Mouse (Mus musculus): ENCODE measurements around the gene Actl11. TPM values are rescaled to one million over a fixed set of nuclear protein-coding genes. Genes with fewer than 3 reads are reported as not detected.

Actl11 gene
- polyA plus RNA-seq, 1 experiment, result not detected

- no peaks in the 10 kb centered on the region for H3K36me3 ChIP-seq (ENCODE audit: control insufficient read depth, insufficient read depth)
- no peaks in the 10 kb centered on the region for H3K79me2 ChIP-seq (ENCODE audit: control insufficient read depth, insufficient read depth)
- no peaks in the 10 kb centered on the region for H3K27me3 ChIP-seq (ENCODE audit: control insufficient read depth, insufficient read depth, insufficient read length)
Measured at GRCm38 (mm10) chr9:107923956-107924355, 4.3 kb upstream of the Actl11 start.

DNA sequence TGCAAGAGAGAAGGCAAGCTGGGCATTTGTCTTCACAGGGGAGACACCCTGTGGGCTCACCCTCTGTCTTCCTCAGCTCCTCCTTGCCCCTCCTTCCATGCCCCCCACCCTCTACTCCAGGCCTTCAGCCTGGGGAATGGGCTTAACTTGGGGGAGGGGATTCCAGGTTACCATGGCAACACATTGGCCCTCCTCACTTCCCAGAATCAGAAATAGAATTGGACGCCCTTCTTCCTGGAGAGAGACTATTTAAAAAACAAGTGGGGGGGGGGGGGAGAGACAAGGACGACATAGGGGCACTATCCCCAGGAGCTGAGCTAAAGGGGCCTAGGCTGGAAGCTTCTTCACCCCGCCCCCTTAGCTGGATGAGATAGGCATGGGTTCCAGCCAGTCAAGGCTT is 3.0 kb upstream of the Actl11 start:
- Histone ChIP-seq H3ac (ENCODE audit: control insufficient read depth, insufficient read length, low read depth) (no peak overlapping the region), H3K4me3 (ENCODE audit: insufficient read depth, poor library complexity, severe bottlenecking) (no peak overlapping the region), H3K36me3 (ENCODE audit: control insufficient read depth, insufficient read depth) (no peaks in the 10 kb centered on the region), H3K79me3 (ENCODE audit: low read depth) (no peaks in the 10 kb centered on the region), H3K27me3 (ENCODE audit: control insufficient read depth, insufficient read depth, insufficient read length) (peaks cover 3% of the 10 kb centered on the region), H3K79me2 (ENCODE audit: control insufficient read depth, insufficient read depth) (no peaks in the 10 kb centered on the region)
- TF ChIP-seq CTCF (IDR thresholded peaks at IDR 0.05; ENCODE audit: control insufficient read depth, insufficient read depth, insufficient read length) (no peak), MYOD1 (IDR thresholded peaks at IDR 0.05; ENCODE audit: control insufficient read depth, insufficient read length, low read depth) (no peak), CEBPB (IDR thresholded peaks at IDR 0.05; ENCODE audit: low read depth) (no peak), USF1 (IDR thresholded peaks at IDR 0.05; ENCODE audit: low read depth) (no peak), MAX (IDR thresholded peaks at IDR 0.05) (no peak), FOSL1 (IDR thresholded peaks at IDR 0.05; ENCODE audit: insufficient read depth, low read length, poor library complexity, severe bottlenecking) (no peak), MYOG (IDR thresholded peaks at IDR 0.05; ENCODE audit: control insufficient read depth, extremely low read depth, insufficient read length) (no peak)

More at GRCm38 (mm10) chr9:107923956-107924355, 4.3 kb upstream of the Actl11 start:
- no peaks in the 10 kb centered on the region for H3K79me3 ChIP-seq (ENCODE audit: low read depth)
- TF ChIP-seq MYOD1 (IDR thresholded peaks at IDR 0.05; ENCODE audit: control insufficient read depth, insufficient read length, low read depth) (peak; percentile 29), MAX (IDR thresholded peaks at IDR 0.05) (no peak)
- no peak overlapping the region for H3K4me3 ChIP-seq (ENCODE audit: insufficient read depth, poor library complexity, severe bottlenecking)
- no peak overlapping the region for H3ac ChIP-seq (ENCODE audit: control insufficient read depth, insufficient read length, low read depth)

GRCm38 (mm10) chr9:107926920-107927420 is 1.3 kb upstream of the Actl11 start:
- Histone ChIP-seq H3K79me3 (ENCODE audit: low read depth) (no peaks in the 10 kb centered on the region), H3K79me2 (ENCODE audit: control insufficient read depth, insufficient read depth) (no peaks in the 10 kb centered on the region)

DNA sequence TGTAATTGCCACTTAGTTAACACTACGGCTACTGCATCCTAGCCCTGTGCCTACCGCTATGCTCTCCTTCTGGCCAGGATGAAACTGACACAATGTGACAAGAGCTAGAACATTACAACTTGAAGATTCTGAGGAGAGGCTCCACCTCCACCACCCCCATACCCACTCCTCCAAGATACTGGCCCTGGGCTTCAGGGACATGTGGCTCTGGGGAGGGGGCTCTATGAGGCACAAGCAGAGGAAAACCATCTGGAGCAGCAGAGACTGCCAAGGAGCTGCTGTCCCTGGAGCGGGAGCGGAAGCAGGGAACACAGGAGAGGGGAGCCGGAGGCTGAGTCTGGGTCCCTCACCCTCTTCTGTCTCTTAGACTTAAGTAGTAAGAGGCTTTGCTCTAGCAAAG is 520 bp upstream of the Actl11 start:
- no peaks in the 10 kb centered on the region for H3K79me3 ChIP-seq (ENCODE audit: low read depth)

More at GRCm38 (mm10) chr9:107926920-107927420, 1.3 kb upstream of the Actl11 start:
- Histone ChIP-seq H3K4me3 (ENCODE audit: insufficient read depth, poor library complexity, severe bottlenecking) (no peak overlapping the region), H3K27me3 (ENCODE audit: control insufficient read depth, insufficient read depth, insufficient read length) (peaks cover 3% of the 10 kb centered on the region), H3ac (ENCODE audit: control insufficient read depth, insufficient read length, low read depth) (no peak overlapping the region), H3K36me3 (ENCODE audit: control insufficient read depth, insufficient read depth) (no peaks in the 10 kb centered on the region)
- TF ChIP-seq MYOD1 (IDR thresholded peaks at IDR 0.05; ENCODE audit: control insufficient read depth, insufficient read length, low read depth), result no peak
- no peak for TF ChIP-seq MYOG (IDR thresholded peaks at IDR 0.05; ENCODE audit: control insufficient read depth, extremely low read depth, insufficient read length)
- TF ChIP-seq CTCF (IDR thresholded peaks at IDR 0.05; ENCODE audit: control insufficient read depth, insufficient read depth, insufficient read length), result no peak
- TF ChIP-seq CEBPB (IDR thresholded peaks at IDR 0.05; ENCODE audit: low read depth), result no peak
- TF ChIP-seq USF1 (IDR thresholded peaks at IDR 0.05; ENCODE audit: low read depth), result no peak
- no peak for TF ChIP-seq FOSL1 (IDR thresholded peaks at IDR 0.05; ENCODE audit: insufficient read depth, low read length, poor library complexity, severe bottlenecking)
- no peak for TF ChIP-seq MAX (IDR thresholded peaks at IDR 0.05)

DNA sequence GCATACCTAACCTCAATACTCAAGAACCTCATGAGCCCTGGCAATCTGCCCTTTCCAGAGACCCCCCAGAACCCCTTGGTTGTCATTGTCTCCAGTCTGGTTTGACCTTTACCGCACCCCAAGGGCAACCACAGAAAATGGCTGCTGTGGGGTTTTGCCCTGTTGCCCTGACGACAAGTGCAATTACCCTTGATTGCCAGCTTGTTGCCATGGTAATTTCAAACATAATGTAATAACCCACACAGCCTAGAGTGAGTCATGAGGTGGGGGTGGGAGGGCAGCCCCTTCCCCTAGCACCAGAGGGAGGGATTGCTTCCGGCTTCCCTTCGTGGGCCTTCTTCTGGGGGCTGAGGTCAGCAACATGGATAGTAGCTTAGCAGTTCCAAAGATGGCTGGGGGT is 4.0 kb downstream of the Actl11 start:
- Histone ChIP-seq H3K4me3 (ENCODE audit: insufficient read depth, poor library complexity, severe bottlenecking) (no peak overlapping the region), H3K36me3 (ENCODE audit: control insufficient read depth, insufficient read depth) (no peaks in the 10 kb centered on the region), H3K79me3 (ENCODE audit: low read depth) (no peaks in the 10 kb centered on the region), H3K79me2 (ENCODE audit: control insufficient read depth, insufficient read depth) (no peaks in the 10 kb centered on the region), H3ac (ENCODE audit: control insufficient read depth, insufficient read length, low read depth) (no peak overlapping the region), H3K27me3 (ENCODE audit: control insufficient read depth, insufficient read depth, insufficient read length) (peaks cover 21% of the 10 kb centered on the region)
- TF ChIP-seq MYOD1 (IDR thresholded peaks at IDR 0.05; ENCODE audit: control insufficient read depth, insufficient read length, low read depth) (no peak), USF1 (IDR thresholded peaks at IDR 0.05; ENCODE audit: low read depth) (no peak), FOSL1 (IDR thresholded peaks at IDR 0.05; ENCODE audit: insufficient read depth, low read length, poor library complexity, severe bottlenecking) (no peak), MAX (IDR thresholded peaks at IDR 0.05) (no peak), CTCF (IDR thresholded peaks at IDR 0.05; ENCODE audit: control insufficient read depth, insufficient read depth, insufficient read length) (no peak), MYOG (IDR thresholded peaks at IDR 0.05; ENCODE audit: control insufficient read depth, extremely low read depth, insufficient read length) (no peak), CEBPB (IDR thresholded peaks at IDR 0.05; ENCODE audit: low read depth) (no peak)

More for the DNA sequence above, 520 bp upstream of the Actl11 start:
- no peaks in the 10 kb centered on the region for H3K36me3 ChIP-seq (ENCODE audit: control insufficient read depth, insufficient read depth)
- TF ChIP-seq MYOG (IDR thresholded peaks at IDR 0.05; ENCODE audit: control insufficient read depth, extremely low read depth, insufficient read length), result no peak
- TF ChIP-seq MAX (IDR thresholded peaks at IDR 0.05), result no peak
- TF ChIP-seq FOSL1 (IDR thresholded peaks at IDR 0.05; ENCODE audit: insufficient read depth, low read length, poor library complexity, severe bottlenecking), result no peak
- TF ChIP-seq USF1 (IDR thresholded peaks at IDR 0.05; ENCODE audit: low read depth), result no peak
- TF ChIP-seq CTCF (IDR thresholded peaks at IDR 0.05; ENCODE audit: control insufficient read depth, insufficient read depth, insufficient read length), result no peak
- TF ChIP-seq MYOD1 (IDR thresholded peaks at IDR 0.05; ENCODE audit: control insufficient read depth, insufficient read length, low read depth), result no peak
- TF ChIP-seq CEBPB (IDR thresholded peaks at IDR 0.05; ENCODE audit: low read depth), result no peak
- H3K4me3 ChIP-seq (ENCODE audit: insufficient read depth, poor library complexity, severe bottlenecking), result no peak overlapping the region
- H3K27me3 ChIP-seq (ENCODE audit: control insufficient read depth, insufficient read depth, insufficient read length), result peaks cover 3% of the 10 kb centered on the region
- no peaks in the 10 kb centered on the region for H3K79me2 ChIP-seq (ENCODE audit: control insufficient read depth, insufficient read depth)
- no peak overlapping the region for H3ac ChIP-seq (ENCODE audit: control insufficient read depth, insufficient read length, low read depth)

GRCm38 (mm10) chr9:107934146-107934545 is 5.9 kb downstream of the Actl11 start:
- Histone ChIP-seq H3K79me3 (ENCODE audit: low read depth) (no peaks in the 10 kb centered on the region), H3K36me3 (ENCODE audit: control insufficient read depth, insufficient read depth) (no peaks in the 10 kb centered on the region), H3K79me2 (ENCODE audit: control insufficient read depth, insufficient read depth) (no peaks in the 10 kb centered on the region), H3K27me3 (ENCODE audit: control insufficient read depth, insufficient read depth, insufficient read length) (peaks cover 22% of the 10 kb centered on the region), H3K4me3 (ENCODE audit: insufficient read depth, poor library complexity, severe bottlenecking) (no peak overlapping the region), H3ac (ENCODE audit: control insufficient read depth, insufficient read length, low read depth) (no peak overlapping the region)
- no peak for TF ChIP-seq USF1 (IDR thresholded peaks at IDR 0.05; ENCODE audit: low read depth)
- TF ChIP-seq CEBPB (IDR thresholded peaks at IDR 0.05; ENCODE audit: low read depth), result no peak
- TF ChIP-seq MYOG (IDR thresholded peaks at IDR 0.05; ENCODE audit: control insufficient read depth, extremely low read depth, insufficient read length), result no peak
- TF ChIP-seq MAX (IDR thresholded peaks at IDR 0.05), result no peak
- no peak for TF ChIP-seq FOSL1 (IDR thresholded peaks at IDR 0.05; ENCODE audit: insufficient read depth, low read length, poor library complexity, severe bottlenecking)
- no peak for TF ChIP-seq CTCF (IDR thresholded peaks at IDR 0.05; ENCODE audit: control insufficient read depth, insufficient read depth, insufficient read length)
- no peak for TF ChIP-seq MYOD1 (IDR thresholded peaks at IDR 0.05; ENCODE audit: control insufficient read depth, insufficient read length, low read depth)
